Mouse (Mus musculus) megakaryocyte, embryonic 14.5 days (primary cell): Measurements from ENCODE around the gene Nrn1.

ENCODE experiments used
- FLI1 ChIP-seq: IDR thresholded peaks from 2 replicates; pipeline ENCODE4 v1.6.1; 2012; ENCODE audit warnings: low read length, inconsistent platforms, mixed read lengths
- GATA1 ChIP-seq: IDR thresholded peaks from 3 replicates; pipeline ENCODE4 v1.6.1; 2012; ENCODE audit warnings: mixed read lengths, low read length, inconsistent platforms, borderline replicate concordance

DNA sequence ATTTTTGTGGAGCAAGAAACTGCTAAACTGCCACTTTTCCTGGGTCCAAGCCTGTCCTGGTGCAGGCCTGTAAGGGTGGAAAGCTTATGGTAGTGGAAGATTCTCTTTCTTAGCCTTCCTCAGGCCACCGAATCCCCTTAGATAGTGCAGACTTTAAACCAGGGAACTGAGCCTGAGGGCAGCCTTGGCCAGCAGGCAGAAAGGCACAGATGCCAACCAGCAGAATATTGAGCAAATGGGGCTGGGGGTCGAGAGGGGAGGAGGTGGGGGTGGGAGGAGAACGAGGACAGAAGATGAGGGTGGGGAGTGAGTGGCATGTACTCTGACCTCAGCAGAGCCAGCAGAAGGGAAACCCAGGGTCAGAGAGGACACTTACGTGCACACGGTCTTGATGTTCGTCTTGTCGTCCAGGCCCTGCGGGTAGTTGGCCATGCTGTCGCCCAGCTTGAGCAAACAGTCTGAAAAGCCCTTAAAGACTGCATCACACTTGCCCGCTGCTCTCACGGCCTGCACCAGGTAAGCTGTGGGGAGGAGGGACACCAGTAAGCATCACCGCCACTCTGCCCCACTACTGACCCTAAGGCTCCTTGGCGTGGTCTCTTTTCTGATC lies 5.1 kb downstream of the Nrn1 start:
- TF ChIP-seq GATA1, result no peak
- TF ChIP-seq FLI1, result no peak
